Mouse (Mus musculus) heart, postnatal 14 days (tissue): ENCODE measurements around the gene Msrb2. TPM values are rescaled to one million over a fixed set of nuclear protein-coding genes. Genes with fewer than 3 reads are reported as not detected.

Experiments used
- DNase-seq, 2 experiments: peaks; one replicate each; pipeline ENCODE4 v3.0.0; 2021 to 2022
- intact Hi-C: fragments of 180-260 bp; cut with DNase I; formaldehyde crosslinking; loops from one replicate; pipeline ENCODE4 v1.15.1; 2025
- long read RNA-seq, 2 experiments: library from polyadenylated mRNA; stranded (forward); transcript quantifications; one replicate each; pipeline ENCODE4 v2.0.0; 2021
- total RNA-seq, 2 experiments: library from RNA; stranded (reverse); gene quantifications; 2 replicates each; pipeline ENCODE4 v1.2.3; 2021

Msrb2 gene
- 10 to 100 TPM; 48.8 to 50.5 TPM for total RNA-seq
- long read RNA-seq, experiment 1, transcript Msrb2-201 (5 exons, 1,196 nt), result major isoform, 120 of 128 reads
- long read RNA-seq, experiment 1, partial matches to known transcripts, result 4 of 128 reads
- long read RNA-seq, experiment 1, other reads (novel, unspliced or antisense), result 3 of 128 reads
- long read RNA-seq, experiment 2, transcript Msrb2-201 (5 exons, 1,196 nt), result major isoform, 99 of 105 reads
- long read RNA-seq, experiment 2, partial matches to known transcripts, result 0 of 105 reads
- long read RNA-seq, experiment 2, other reads (novel, unspliced or antisense), result 6 of 105 reads

DNA sequence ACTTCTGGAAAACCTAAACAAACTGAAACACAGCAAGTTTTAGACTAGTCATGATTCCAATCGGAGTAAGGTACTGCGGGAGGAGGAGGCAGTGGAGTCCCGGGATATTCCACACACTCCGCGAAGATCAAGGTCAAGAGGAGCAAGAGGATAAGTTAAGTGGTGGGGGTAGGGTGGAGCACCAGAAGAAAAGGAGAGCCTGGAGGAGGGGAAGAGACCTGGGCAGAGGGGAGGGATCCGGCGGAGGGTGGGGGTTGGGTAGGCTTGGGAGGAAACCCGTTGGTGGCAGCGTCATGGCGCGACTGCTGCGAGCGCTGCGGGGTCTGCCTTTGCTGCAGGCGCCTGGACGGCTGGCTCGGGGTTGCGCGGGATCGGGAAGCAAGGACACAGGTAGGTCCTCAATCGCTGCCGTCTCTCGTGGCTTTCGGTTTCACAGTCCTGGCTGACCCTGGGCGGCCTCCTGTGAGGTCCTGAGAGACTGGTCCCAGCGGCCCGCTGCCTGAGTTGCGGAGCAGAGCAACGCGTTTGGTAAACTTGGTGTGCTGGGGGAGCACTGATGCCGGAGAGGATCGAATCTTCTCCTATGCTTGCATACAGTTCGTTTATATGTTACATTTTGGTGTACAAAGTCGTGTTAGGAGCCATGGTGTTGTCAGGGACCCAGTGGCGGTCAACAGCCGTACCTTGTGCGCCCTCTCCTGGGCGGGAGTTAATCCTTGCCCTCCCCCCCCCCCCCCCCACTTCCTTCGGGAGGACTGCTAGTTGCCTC lies at the start of gene Msrb2:
Gene Msrb2, plus strand, starts transcription at position 51 of the 769 bp plus-strand sequence.
- intact Hi-C loops, result loop anchor here (10.0 kb wide), 1 partner anchor 607 kb away; no protein-coding TSS in a partner anchor
- peak; percentile 80 to 81 for DNase-seq

DNA sequence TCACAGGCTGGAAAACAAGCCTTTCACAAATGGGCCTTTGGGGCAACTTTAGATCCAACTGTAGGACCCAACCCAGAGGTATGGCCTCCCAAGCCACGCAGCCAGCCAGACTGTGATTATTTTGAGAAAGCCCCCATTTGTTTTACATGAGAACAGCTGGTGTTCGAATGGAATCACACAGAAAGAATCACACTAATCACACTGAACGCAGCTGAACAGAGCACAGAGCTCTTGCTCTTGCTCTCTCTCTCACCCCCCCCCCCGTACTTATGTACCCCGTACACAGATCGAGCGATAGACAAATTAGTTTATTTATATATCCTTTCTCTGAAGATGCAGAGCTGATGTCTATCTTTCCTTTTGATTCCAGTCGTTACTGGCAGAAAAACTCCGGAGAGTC lies 48.8 kb upstream of the Msrb2 start:
- intact Hi-C loops, result no loop called here
- DNase-seq, result no peak

DNA sequence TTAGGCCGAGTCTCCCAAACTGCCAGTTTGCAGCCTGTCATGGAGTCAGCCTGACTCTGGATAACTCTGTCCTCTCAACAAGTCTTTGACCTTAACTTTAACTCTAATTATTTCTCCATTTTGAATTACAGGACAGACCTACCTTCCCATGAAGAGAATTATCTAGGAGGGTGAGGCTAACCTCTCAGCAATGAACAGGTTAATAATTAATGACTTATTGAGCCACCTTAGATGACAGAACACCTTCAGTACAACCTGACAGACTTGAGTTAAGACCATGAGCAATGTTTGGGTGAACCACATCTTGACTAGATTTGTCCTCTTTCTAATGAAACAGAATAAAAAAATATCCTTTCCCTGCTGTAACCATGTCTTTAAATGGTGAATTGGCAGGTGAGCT lies 44.9 kb upstream of the Msrb2 start:
- intact Hi-C loops, result no loop called here
- DNase-seq, result no peak

DNA sequence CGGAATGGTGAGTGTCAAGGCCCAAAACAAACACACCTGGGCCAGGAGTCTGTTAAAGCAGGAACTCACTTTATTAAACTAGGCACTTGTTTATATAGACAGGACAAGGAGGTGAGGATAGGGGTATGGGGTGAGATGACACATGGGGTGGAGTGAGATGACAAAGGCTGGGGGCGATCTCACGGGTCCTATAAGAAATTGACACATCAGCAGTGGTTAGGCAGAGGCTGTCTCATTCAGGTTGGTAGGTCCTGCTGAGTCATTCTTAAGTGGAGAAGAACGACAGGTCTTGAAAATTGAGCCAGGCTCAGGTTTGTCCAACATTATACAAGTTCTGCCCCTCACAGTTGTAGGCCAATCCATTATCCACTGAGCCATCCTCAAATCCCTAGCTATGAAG lies 43.4 kb upstream of the Msrb2 start:
- DNase-seq, result no peak
- intact Hi-C loops, result no loop called here

DNA sequence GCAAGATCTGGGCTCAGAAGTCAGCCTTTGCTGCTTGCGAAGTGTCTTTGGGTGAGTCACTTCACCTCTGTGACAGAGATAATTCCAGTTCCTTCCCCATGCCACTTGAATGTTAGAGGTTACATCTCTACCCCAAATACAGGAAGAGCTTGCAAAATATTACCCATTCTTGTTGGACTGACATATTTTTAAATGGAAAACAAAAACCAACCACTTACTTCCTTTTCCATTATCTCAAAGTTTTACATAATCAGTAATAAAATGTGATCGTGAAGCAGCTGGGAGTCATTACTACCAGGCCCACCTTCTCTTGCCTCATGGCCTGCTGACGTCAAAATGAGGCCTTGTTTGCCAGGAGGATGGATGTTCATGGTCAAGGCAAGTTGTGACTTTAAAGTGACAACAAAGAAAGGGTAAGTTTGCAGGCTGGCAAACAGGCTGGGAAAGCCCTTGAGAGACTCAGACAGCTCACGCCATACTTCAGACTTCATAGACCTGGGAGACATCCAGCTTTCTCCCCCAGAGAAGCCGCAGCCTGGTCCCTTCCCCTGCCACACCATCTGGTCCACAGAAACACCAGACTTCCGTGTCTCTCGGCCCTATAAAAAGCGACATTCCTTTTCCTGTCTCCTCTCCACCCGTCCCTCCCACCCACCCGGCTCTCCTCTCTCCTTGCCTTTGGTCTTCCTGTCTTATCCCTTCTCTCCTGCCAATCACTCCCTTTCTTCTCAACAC lies 27.2 kb upstream of the Msrb2 start:
- intact Hi-C loops, result loop anchor here (2.0 to 10.0 kb wide), 3 partner anchors 471 to 1319 kb away; no protein-coding TSS in a partner anchor
- DNase-seq, result peak; percentile 8 to 12

DNA sequence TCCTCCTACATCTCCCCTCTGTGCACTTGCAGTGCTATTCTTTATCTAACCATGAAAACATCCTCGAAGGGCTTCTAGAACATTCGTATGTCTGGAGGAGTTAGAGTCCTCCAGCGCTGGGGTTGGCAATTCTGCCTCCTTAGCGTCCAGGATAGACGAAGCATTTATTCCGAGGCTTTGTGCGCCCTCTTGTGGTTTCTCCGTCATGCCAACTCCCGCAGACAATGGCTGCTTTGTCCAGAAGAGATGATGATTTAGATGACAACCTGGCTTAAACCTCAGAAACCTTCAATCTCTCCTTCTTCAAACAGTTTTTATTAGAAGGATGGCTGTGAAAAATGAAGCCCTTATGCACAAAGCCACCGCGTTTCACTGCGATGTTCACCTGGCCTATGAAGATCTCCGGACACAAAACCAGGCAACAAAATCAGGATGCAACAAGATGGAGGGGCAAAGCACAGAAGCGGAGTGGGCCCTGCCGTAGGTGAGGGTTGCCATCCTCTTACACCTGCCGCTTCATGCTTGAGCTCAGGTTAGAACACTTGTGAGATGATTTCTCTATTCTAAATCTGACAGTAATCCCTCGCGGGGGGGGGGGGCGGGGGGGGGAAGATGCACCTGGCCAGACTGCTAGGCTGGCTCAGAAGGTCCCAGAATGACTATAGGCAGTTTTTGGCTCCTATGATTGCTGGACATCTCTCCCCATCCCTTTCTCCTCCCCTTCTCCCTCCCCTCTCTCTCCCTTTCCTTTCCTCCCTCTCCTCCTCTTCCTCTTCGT lies 26.4 kb upstream of the Msrb2 start:
- intact Hi-C loops, result loop anchor here (2.0 to 10.0 kb wide), 3 partner anchors 472 to 1320 kb away; no protein-coding TSS in a partner anchor
- DNase-seq, result peak; percentile 86 to 93

DNA sequence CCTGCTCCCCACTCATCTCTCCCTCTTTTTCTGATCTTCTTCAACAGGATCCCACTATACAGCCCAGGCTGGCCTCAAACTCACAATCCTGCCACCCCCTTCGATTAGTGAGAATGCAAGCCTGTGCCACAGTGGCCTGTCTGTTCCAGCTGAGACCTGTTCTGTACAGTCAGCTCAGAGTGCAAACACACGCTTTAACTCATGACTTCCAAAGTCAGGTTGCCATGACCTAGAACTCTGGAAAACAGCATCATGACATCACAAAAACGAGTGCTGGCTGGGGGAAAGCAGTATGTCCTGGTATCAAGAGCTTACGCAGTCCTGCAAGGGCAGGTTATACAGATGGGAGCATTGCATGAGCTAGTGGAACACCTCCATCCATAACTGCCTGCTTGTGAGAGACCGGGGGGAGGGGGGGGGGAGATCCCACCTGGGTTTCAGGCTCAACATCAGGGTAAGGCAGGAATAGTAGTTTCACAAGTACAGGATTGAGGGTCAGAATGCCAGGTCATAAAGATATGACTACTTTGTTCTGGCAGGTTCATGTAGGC lies 25.8 kb upstream of the Msrb2 start:
- intact Hi-C loops, result loop anchor here (2.0 to 10.0 kb wide), 3 partner anchors 473 to 1321 kb away; no protein-coding TSS in a partner anchor
- DNase-seq, result no peak

DNA sequence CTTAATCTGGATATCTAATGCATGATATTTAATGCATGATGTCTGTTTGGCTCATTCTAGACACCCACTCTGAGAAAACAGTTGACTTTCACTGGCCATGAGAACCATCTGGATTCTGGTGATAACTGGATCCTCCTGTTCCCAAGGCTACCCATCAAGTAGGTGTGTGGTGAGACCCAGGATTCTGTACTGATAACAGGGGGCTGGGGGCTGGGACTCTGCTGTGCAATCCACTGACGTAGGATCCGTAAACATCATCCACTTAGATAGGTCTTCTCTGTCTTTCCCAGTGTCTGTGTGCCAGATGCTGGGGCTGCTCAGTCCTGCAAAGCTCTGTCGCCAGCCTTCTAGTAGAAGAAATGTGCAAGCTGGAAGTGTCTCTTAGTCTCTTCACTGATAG lies 22.8 kb upstream of the Msrb2 start:
- DNase-seq, result no peak
- intact Hi-C loops, result loop anchor here (10.0 kb wide), 2 partner anchors 964 to 1324 kb away; no protein-coding TSS in a partner anchor

DNA sequence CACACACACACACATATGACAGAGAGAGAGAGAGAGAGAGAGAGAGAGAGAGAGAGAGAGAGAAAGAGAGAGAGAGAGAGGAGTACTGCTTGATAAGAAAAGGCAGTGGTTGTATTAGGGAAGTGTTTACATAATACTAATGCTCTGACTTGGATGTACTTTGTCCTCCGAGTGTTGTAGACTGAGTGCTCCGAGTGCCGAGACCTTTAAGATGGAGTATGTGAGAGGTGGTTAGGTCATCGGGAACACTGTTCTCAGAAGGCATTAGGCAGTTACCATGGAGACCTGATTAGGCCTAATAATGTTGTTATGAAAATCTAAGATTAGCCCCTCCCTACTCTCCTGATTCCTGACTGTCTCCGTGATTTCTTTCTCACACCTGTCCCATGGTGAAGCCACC lies 21.1 kb upstream of the Msrb2 start:
- intact Hi-C loops, result no loop called here
- no peak for DNase-seq

DNA sequence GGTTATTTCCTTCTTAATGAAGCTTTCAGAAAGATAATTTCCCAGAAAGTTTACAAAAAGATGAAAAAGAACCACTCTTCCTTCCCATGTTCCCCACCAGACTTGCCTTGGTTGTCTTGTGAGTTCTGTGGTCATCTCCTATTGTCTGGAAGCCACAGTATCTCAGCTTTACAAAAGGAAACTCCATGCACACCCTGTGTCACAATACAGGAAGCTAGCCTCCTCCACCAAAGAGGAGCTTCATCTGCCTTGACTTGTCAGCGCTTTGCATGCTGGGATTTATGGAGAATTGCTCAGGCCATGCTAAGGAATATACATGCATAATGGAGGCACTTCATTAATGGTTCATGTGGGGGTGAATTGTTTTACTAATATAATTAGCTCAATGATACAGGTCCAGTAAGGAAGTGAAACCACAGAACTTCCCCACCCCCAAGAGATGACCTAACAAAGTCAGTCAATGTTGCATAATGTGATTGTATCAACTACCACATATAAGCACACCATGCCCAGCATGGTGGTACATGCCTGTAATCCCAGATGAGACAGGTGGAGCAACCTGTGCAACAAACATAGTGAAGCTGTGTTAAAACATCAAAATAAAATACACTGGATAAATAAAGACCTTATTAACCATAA lies 19.5 kb upstream of the Msrb2 start:
- no peak for DNase-seq
- intact Hi-C loops, result no loop called here

DNA sequence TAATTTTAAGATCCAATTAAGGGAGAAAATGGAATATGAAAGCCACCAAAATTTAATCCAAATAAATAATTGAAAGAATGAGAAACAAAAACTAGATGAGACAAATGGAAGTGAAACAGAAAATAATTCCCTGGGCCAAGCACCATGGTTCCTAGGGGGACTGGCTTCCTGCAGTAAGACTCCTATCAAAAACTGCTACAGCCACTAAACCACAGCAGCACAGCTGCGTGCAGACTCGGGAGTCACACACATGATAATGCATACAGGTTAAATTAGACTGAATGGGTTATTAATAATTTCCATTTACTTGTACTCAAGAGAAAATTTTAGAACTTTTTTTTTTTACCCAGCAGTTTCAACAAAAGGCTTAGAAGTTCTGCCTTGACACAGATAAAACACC lies 18.1 kb upstream of the Msrb2 start:
- DNase-seq, result no peak
- intact Hi-C loops, result no loop called here

DNA sequence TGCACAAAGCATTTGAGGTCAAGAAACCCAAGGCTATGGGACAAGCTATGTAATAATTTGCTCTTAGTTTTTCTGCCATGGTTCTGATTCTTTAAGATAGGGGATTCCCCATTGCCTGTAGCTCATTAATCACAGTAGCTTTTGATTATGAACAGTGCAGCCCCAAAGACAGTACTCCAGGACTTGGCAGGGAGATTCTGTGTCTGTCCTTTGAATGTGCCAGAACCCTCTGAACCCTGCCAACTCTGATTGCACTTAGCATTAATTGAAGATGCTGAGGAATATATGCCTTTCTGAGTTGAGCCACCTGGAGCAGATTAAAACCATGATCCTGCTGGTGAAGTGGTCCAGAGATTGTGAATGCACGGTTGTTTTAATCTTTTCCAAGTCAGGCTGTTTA lies 8.4 kb upstream of the Msrb2 start:
- intact Hi-C loops, result no loop called here
- no peak for DNase-seq

DNA sequence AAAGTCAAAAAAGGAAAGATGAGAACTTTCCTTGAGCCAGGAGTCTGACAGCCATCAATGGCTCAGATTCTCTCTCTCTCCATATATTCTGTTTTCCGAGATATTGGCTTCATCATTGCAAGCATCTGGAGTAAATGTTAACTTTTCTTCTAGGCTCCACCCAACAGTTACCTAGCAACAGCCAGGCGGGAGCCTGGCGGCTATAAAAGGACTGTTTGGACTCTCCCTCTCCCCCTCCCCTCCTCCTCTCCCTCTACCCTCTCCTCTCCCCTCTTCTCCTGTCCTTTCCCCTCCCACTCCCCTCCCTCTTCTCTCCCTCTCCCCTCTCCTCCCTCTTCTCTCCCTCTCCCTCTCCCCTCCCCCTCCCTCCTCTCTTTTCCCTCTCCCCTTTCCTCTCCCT lies 4.8 kb upstream of the Msrb2 start:
- intact Hi-C loops, result no loop called here
- no peak for DNase-seq

DNA sequence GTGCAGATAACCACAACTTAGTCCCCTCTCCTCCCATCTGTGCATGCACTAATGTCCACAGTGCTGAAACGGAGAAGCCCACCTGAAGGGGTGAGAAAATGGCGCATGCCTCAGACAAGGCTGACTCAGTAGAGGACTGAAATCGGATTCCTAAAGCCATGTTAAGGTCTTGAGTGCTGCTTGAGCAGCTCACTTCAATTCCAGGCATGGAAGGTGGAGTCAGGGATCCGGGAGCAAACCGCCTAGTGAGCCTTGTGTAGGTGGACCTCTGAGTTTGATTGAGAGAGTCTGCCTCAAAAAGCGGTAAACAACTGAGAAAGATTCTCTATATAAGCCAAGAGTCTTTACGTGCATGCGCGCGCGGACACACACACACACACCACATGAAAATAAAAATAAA lies 4.1 kb upstream of the Msrb2 start:
- intact Hi-C loops, result no loop called here
- no peak for DNase-seq

DNA sequence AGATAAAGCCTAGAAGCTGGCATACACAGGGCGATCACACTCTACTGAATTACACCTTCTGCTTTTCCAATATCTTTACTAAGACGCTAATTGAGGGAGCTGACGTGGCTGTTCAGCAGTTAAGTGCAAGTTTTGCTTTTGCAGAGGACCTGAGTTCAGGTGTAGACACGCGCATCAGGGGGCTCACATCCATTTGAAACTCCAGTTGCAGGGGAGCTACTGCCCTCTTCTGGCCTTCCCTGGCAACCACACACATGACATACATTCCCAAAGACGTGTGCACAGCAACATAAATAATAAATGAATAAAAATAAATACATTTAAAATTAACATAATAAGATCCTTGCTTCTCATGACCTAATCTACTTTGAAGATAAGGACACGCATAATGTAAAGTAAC lies 2.5 kb downstream of the Msrb2 start:
- DNase-seq, result no peak
- intact Hi-C loops, result loop anchor here (10.0 kb wide), 1 partner anchor 609 kb away; no protein-coding TSS in a partner anchor

DNA sequence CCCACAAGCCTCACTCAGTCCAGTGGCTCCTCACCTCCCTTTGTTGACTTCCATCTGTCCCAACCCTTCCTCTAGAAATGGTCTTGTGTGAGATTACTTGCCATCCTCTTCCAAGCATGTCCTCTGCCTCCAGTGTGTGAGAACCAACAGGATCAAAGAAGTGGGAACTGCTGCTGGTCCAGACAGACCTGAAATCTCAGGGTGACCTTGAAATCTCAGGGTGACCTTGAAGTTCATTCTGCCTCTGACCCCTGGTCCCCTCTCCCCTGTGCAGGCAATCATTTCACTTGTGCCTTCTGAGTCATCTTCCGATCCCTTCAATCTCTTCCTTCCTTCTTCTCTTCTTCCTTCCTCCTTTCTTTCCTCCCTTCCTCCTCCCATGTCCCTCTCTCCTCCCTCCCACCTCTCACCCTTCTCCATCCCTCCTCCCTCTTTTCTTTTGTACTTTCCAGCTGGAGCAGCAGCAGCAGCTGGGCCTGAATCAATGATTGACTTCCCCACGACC lies 9.3 kb downstream of the Msrb2 start:
- intact Hi-C loops, result no loop called here
- DNase-seq, result no peak

DNA sequence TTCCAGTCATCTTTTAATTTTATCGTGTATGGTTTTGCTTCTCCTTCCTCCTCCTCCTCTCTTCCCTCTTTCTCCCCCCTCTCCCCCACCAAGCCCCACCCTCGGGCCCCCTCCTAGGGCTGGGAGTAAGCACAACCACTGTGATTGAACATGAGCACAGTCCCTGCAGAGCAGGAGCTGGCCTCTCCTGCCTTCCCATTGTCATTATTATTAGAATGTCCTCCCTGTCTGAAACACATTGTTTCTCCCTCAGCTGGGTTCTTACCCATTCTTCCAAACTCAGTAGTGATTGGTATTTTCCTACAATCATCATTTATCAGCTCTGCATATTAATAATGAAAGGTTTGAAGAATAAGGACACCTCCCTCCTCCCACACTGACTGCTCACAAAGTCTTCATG lies 9.7 kb downstream of the Msrb2 start:
- intact Hi-C loops, result no loop called here
- no peak for DNase-seq

DNA sequence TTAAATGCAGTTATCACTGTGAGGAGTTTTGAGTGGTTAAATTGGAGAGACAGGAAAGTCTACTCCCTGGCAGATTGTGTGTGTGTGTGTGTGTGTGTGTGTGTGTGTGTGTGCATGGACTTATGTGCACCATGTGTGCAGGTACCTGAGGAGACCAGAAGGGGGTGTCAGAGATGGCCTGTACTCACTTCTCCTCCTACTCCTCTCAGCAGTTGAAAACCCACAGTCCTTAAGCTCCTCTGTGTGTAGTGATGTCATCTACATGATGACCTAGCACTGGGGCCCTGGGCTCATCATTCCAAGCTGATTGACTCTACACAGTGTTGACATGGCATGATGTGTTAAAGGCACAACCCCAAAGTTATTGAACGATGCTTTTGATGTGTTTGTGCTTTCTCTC lies 11.0 kb downstream of the Msrb2 start:
- intact Hi-C loops, result no loop called here
- DNase-seq, result no peak

DNA sequence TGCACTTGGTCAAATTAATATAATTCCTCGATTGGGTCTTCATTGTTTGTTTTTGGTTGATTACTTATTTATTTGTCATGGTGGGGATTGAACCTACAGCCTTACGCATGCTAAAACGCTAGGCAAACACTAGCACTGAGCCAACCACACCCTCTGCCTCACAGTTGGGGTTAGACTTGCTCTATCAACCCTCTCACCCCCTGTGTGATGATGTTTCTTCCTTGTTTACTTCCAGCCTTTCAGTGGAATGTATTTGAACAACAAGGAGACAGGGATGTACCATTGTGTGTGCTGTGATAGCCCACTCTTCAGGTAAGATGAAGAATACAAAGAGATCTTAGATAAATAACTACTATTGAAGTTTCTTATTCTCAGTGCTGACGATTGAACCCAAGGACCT lies 11.8 kb downstream of the Msrb2 start:
- intact Hi-C loops, result no loop called here
- DNase-seq, result no peak
